Mouse (Mus musculus) CH12.LX (cell line): ENCODE measurements around the gene Rp9.

Experiments
- CTCF ChIP-seq, 2 experiments: IDR thresholded peaks in 1 of 2; conservative IDR thresholded peaks in 1 of 2; 2 replicates each; pipeline ENCODE4 v1.5.1; 2011 to 2012; ENCODE audit warnings: low read depth in 2 of 2, low read length in 2 of 2, improper control_type of control experiment in 1 of 2, inconsistent platforms in 1 of 2, mild to moderate bottlenecking in 1 of 2, moderate library complexity in 1 of 2
- E2F4 ChIP-seq: IDR thresholded peaks from 2 replicates; pipeline ENCODE4 v1.6.1; 2011; ENCODE audit warnings: low read depth, low read length, improper control_type of control experiment; ENCODE audit not compliant: insufficient replicate concordance
- EP300 ChIP-seq: IDR thresholded peaks from 2 replicates; pipeline ENCODE4 v1.6.1; 2011; ENCODE audit warnings: low read length, improper control_type of control experiment
- MAX ChIP-seq: IDR thresholded peaks from 2 replicates; pipeline ENCODE4 v1.6.1; 2011; ENCODE audit warnings: low read length, improper control_type of control experiment
- NRF1 ChIP-seq: IDR thresholded peaks from 2 replicates; pipeline ENCODE4 v1.6.1; 2014; ENCODE audit warnings: low read depth, mild to moderate bottlenecking, inconsistent platforms, low read length, improper control_type of control experiment, moderate library complexity
- POLR2A ChIP-seq: IDR thresholded peaks from 2 replicates; pipeline ENCODE4 v1.6.1; 2011; ENCODE audit warnings: low read depth, mild to moderate bottlenecking, improper control_type of control experiment, low read length
- ZKSCAN1 ChIP-seq: IDR thresholded peaks from 2 replicates; pipeline ENCODE4 v1.6.1; 2012; ENCODE audit warnings: low read depth, inconsistent platforms, low read length, improper control_type of control experiment, borderline replicate concordance

GRCm38 (mm10) chr9:22394725-22395124 is 74.8 kb downstream of the Rp9 start:
- TF ChIP-seq ZKSCAN1, result no peak
- TF ChIP-seq CTCF (conservative IDR thresholded peaks at IDR 0.05 in 1 of 2, IDR thresholded peaks at IDR 0.05 in 1 of 2; ENCODE audit: low read depth in 2 of 2, low read length in 2 of 2), result no peak
- TF ChIP-seq MAX, result no peak
- TF ChIP-seq E2F4, result no peak
- no peak for TF ChIP-seq NRF1
- TF ChIP-seq POLR2A, result no peak
- TF ChIP-seq EP300, result no peak
